Comparison of ENCODE assay signal across 29 mouse cellular contexts in genomic region chr4:105287419-105287818, GRCm38 (mm10).
DNase-seq lines count a peak whose midpoint lies in the region; ATAC-seq and TF ChIP-seq lines count a peak whose summit lies in the region.
"Had no signal": no experiment of that assay in that cellular context is flagged by ENCODE, and none has a peak within 500 bp of the region (broad histone marks: within the 10 kb centered on the region; RNA-seq: fewer than 3 reads in every experiment).

No protein-coding gene starts in this region.

- no peak overlapping the region for H3K4me3 ChIP-seq in embryonic facial prominence, embryonic 13.5 days
- H3K4me3 ChIP-seq in embryonic facial prominence, embryonic 10.5 days: no peak overlapping the region
- no peak overlapping the region for H3K4me3 ChIP-seq in liver, adult 2 months (ENCODE audit: insufficient read depth, low read depth, low read length)
- H3K4me3 ChIP-seq: erythroblast, embryonic 14.5 days; forebrain, embryonic 13.5 days; heart, embryonic 12.5 days; heart, embryonic 15.5 days; hindbrain, embryonic 10.5 days; hindbrain, embryonic 13.5 days; intestine, embryonic 15.5 days had no signal

- TF ChIP-seq CTCF in liver, adult 2 months (IDR thresholded peaks at IDR 0.05; ENCODE audit: low read depth, low read length): no peak

- H3K4me1 ChIP-seq in embryonic facial prominence, embryonic 13.5 days: peaks cover 34% of the 10 kb centered on the region
- peaks cover 64% of the 10 kb centered on the region for H3K4me1 ChIP-seq in embryonic facial prominence, embryonic 10.5 days
- H3K4me1 ChIP-seq in liver, adult 2 months (ENCODE audit: control insufficient read depth, insufficient read depth, low read length): peaks cover 12% of the 10 kb centered on the region

- ATAC-seq in embryonic facial prominence, embryonic 13.5 days (ENCODE audit: insufficient number of reproducible peaks, insufficient read depth, low FRiP score, low TSS enrichment, low read depth): peak; percentile 54; the same call in 1 of the 2 replicates
- ATAC-seq: forebrain, embryonic 13.5 days; forebrain, embryonic 16.5 days; hindbrain, embryonic 16.5 days; intestine, embryonic 15.5 days; Patski had no signal

- no peaks in the 10 kb centered on the region for H3K27me3 ChIP-seq in embryonic facial prominence, embryonic 13.5 days
- H3K27me3 ChIP-seq in embryonic facial prominence, embryonic 10.5 days (replicated peaks; ENCODE audit: low read depth, poor library complexity, severe bottlenecking): 0 out of 2 replicates have a peak, but pooled peaks cover 5% of the 10 kb centered on the region
- H3K27me3 ChIP-seq in liver, adult 2 months (ENCODE audit: control insufficient read depth, insufficient read depth, low read length): no peaks in the 10 kb centered on the region
- H3K27me3 ChIP-seq: forebrain, embryonic 13.5 days; heart, embryonic 15.5 days; hindbrain, embryonic 13.5 days; intestine, embryonic 15.5 days; Patski had no signal

- no peaks in the 10 kb centered on the region for H3K36me3 ChIP-seq in embryonic facial prominence, embryonic 13.5 days
- H3K36me3 ChIP-seq in embryonic facial prominence, embryonic 10.5 days (replicated peaks): no peaks in the 10 kb centered on the region
- H3K36me3 ChIP-seq in liver, adult 2 months (ENCODE audit: control insufficient read depth, insufficient read depth, low read length): no peaks in the 10 kb centered on the region
- H3K36me3 ChIP-seq: heart, embryonic 12.5 days; heart, embryonic 15.5 days; hindbrain, embryonic 10.5 days; hindbrain, embryonic 13.5 days; intestine, embryonic 15.5 days had no signal

- H3K79me2 ChIP-seq in liver, adult 2 months (ENCODE audit: control insufficient read depth, insufficient read depth, low read length): no peaks in the 10 kb centered on the region

- H3K27ac ChIP-seq in embryonic facial prominence, embryonic 13.5 days: no peak overlapping the region; the same call in 1 of the 2 replicates
- H3K27ac ChIP-seq in embryonic facial prominence, embryonic 10.5 days (replicated peaks): no peak overlapping the region
- H3K27ac ChIP-seq in liver, adult 2 months (replicated peaks; ENCODE audit: insufficient read depth, low read depth, low read length): no peak overlapping the region
- H3K27ac ChIP-seq: forebrain, embryonic 13.5 days; heart, embryonic 15.5 days; hindbrain, embryonic 13.5 days had no signal

- 59% methylated on average over 7 of the region's 7 CpGs for WGBS in embryonic facial prominence, embryonic 13.5 days
- WGBS in embryonic facial prominence, embryonic 10.5 days: 69% methylated on average over 7 of the region's 7 CpGs
- WGBS in liver, adult 2 months: 38% methylated on average over 7 of the region's 7 CpGs

- no peak for TF ChIP-seq POLR2A in liver, adult 2 months (IDR thresholded peaks at IDR 0.05; ENCODE audit: extremely low read depth, insufficient read depth, low read length)

- no peaks in the 10 kb centered on the region for H3K9me3 ChIP-seq in embryonic facial prominence, embryonic 13.5 days
- H3K9me3 ChIP-seq in embryonic facial prominence, embryonic 10.5 days: no peaks in the 10 kb centered on the region
- H3K9me3 ChIP-seq: forebrain, embryonic 13.5 days; heart, embryonic 12.5 days; heart, embryonic 15.5 days; hindbrain, embryonic 10.5 days; hindbrain, embryonic 13.5 days; intestine, embryonic 15.5 days had no signal

- DNase-seq in embryonic facial prominence, embryonic 10.5 days (ENCODE audit: low spot score): no peak
- DNase-seq in liver, adult 2 months (ENCODE audit: extremely low read depth, low read depth, low spot score): peak; percentile 56
- DNase-seq in liver: no peak
- peak; percentile 29 for DNase-seq in 3T3-L1 (ENCODE audit: low read depth, low spot score)
- peak; percentile 72 for DNase-seq in NIH3T3 (ENCODE audit: low read depth)
- no peak for DNase-seq in lung, adult 18-20 months
- DNase-seq in lung, postnatal 4 days: no peak
- DNase-seq: adrenal gland, postnatal 25 days; cerebellum, adult 11-12 months; cerebellum, adult 8-10 months; cerebellum, postnatal 10 days; cerebellum, postnatal 36 days; embryo, embryonic 11 days; gastrocnemius, postnatal 10 days; gastrocnemius, postnatal 36 days; heart, postnatal 10 days; heart, postnatal 36 days; kidney, adult 11 months had no signal

- no peak overlapping the region for H3K4me2 ChIP-seq in embryonic facial prominence, embryonic 13.5 days
- H3K4me2 ChIP-seq: forebrain, embryonic 13.5 days; heart, embryonic 12.5 days; heart, embryonic 15.5 days; hindbrain, embryonic 13.5 days; intestine, embryonic 15.5 days had no signal

- no peak overlapping the region for H3K9ac ChIP-seq in embryonic facial prominence, embryonic 13.5 days
- no peak overlapping the region for H3K9ac ChIP-seq in liver, adult 2 months (ENCODE audit: low read depth, low read length)
- H3K9ac ChIP-seq: forebrain, embryonic 13.5 days; heart, embryonic 12.5 days; heart, embryonic 15.5 days; hindbrain, embryonic 13.5 days; intestine, embryonic 15.5 days had no signal

Comparison
In these comparisons a context has a peak if more than half of its experiments do, and no peak if none do; other contexts are left out.
1. DNase-seq: peak in liver, adult 2 months (single experiment), 3T3-L1 (single experiment) and NIH3T3 (single experiment); none in embryonic facial prominence, embryonic 10.5 days (single experiment), liver (single experiment), lung, adult 18-20 months (0 of 2) and lung, postnatal 4 days (0 of 2).